Mouse (Mus musculus) mesoderm, embryonic 11.5 days (tissue): ENCODE results near the gene Zranb3.

ENCODE experiments used
- DNase-seq: peaks from one replicate; pipeline ENCODE4 v3.0.0-alpha.2; 2012; ENCODE audit warnings: low read depth, low spot score

Gene Zranb3

GRCm38 (mm10) chr1:127945696-127946575 lies 156.9 kb downstream of the Zranb3 start:
- DNase-seq, result no peak

GRCm38 (mm10) chr1:127943516-127943915 lies 159.3 kb downstream of the Zranb3 start:
- no peak for DNase-seq

GRCm38 (mm10) chr1:127942231-127942630 lies 160.6 kb downstream of the Zranb3 start:
- no peak for DNase-seq

GRCm38 (mm10) chr1:127937277-127937676 lies 165.6 kb downstream of the Zranb3 start:
- no peak for DNase-seq

GRCm38 (mm10) chr1:127934322-127934721 lies 168.5 kb downstream of the Zranb3 start:
- no peak for DNase-seq

- DNase-seq, result no peak
Measured at GRCm38 (mm10) chr1:127933405-127933804, 169.4 kb downstream of the Zranb3 start.

- DNase-seq, result no peak
Measured at GRCm38 (mm10) chr1:127915802-127916201, 187.0 kb downstream of the Zranb3 start.

- DNase-seq, result no peak
Measured at GRCm38 (mm10) chr1:127915316-127915715, 187.5 kb downstream of the Zranb3 start.

GRCm38 (mm10) chr1:127913116-127913515 lies 189.7 kb downstream of the Zranb3 start:
- no peak for DNase-seq

GRCm38 (mm10) chr1:127904774-127905385 lies 198.0 kb downstream of the Zranb3 start:
- peak; percentile 1 for DNase-seq
